Mouse (Mus musculus): Measurements from ENCODE around the gene Olfr969.
A peak's percentile ranks its signal among the peaks of the same experiment; 100 is the strongest.
"Not testable (repeated sequence)": the region's sequence is repeated elsewhere in the genome, so short reads cannot be mapped to it uniquely, and the experiment has no call there.

Olfr969 gene

DNA sequence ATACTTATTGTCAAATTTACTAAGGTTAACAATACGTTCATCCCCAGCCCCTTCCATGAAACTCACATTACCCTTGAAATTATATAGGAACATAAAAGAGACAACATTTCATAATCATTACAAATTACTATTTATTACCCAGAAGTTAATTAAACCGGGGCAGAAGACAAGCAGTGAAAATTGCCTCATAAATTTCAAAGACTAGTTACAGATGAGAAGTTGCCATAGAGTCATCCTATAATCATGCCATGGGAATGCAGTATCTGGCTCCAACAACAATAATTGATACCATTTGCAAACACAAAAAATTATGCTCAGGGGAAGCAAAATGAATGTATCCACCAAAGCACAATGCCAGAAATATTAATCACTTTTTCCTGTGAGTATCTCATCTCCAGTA, at the start of gene Olfr969:
Gene Olfr969, plus strand, starts transcription at position 388 of the 400 bp plus-strand sequence.
- DNase-seq (ENCODE audit: low spot score in 2 of 2), result no peak

DNA sequence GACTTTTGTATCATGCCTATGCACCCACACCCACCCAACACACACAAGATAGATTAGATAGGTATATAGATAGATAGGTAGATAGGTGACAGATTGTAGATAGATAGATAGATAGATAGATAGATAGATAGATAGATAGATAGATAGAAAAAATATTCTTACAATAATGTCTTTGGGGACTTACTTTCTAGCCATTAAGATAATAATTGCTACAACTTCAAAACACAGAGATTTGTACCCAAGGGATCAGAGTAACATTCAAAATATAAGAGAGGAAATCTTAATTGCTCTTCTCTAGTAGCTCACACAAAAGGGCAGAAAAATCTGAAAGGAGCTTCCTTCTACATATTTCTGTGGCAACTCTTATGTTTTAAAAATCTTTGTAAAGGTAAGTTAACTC, 44.8 kb upstream of the Olfr969 start, which contains the start of gene Olfr967:
Gene Olfr967, plus strand, starts transcription at position 301 of the 400 bp plus-strand sequence.
- no peak for DNase-seq (ENCODE audit: low spot score in 2 of 2)

DNA sequence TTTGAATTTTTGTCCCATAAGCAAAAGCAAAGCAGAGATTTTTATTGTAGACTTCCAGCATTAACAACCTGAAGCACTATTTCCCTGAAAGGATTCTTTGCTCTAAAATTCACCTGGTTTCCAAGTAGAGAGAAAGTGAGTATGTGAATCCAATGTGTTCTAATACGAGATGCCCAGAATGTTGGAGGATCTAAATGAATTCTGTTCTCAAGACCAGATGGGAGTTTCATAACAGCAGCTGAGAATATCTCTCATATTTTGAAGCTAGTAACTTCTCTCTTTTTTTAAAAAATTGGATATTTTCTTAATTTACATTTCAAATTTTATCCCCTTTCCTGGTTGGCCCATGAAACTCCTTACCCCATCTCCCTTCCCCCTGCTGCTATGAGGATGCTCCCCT, 44.3 kb upstream of the Olfr969 start:
- peak in 1 of 2 experiments; percentile 1 for DNase-seq (ENCODE audit: low spot score in 2 of 2)

- no peak for DNase-seq (ENCODE audit: low spot score in 2 of 2)
Measured at GRCm38 (mm10) chr9:39783153-39783552, 7.6 kb upstream of the Olfr969 start, which contains the start of gene Olfr968. Olfr968 (minus strand) TSS chr9:39783253.

GRCm38 (mm10) chr9:39808560-39808959, 17.8 kb downstream of the Olfr969 start, which contains the start of gene Olfr970:
Olfr970 (plus strand) TSS chr9:39808860.
- DNase-seq (ENCODE audit: low spot score in 2 of 2), result no peak

- DNase-seq (ENCODE audit: low spot score in 2 of 2), result not testable (repeated sequence)
Measured at GRCm38 (mm10) chr9:39836576-39836975, 45.8 kb downstream of the Olfr969 start, which contains the start of gene Olfr971. Olfr971 (plus strand) TSS chr9:39836876.

All from right cerebral cortex, postnatal 36 days (tissue).